Comparison of ENCODE assay signal across 29 mouse cellular contexts in genomic region chr7:140733162-140733561, GRCm38 (mm10). TPM values are rescaled to one million over a fixed set of nuclear protein-coding genes. Genes with fewer than 3 reads are reported as not detected.
DNase-seq lines count a peak whose midpoint lies in the region; ATAC-seq and TF ChIP-seq lines count a peak whose summit lies in the region.
"Had no signal": no experiment of that assay in that cellular context is flagged by ENCODE, and none has a peak within 500 bp of the region (broad histone marks: within the 10 kb centered on the region; RNA-seq: fewer than 3 reads in every experiment).

No protein-coding gene starts in this region.

- no peaks in the 10 kb centered on the region for H3K27me3 ChIP-seq in embryonic facial prominence, embryonic 11.5 days (ENCODE audit: control insufficient read depth, insufficient read depth, low read length)
- H3K27me3 ChIP-seq in embryonic facial prominence, embryonic 10.5 days (replicated peaks; ENCODE audit: low read depth, poor library complexity, severe bottlenecking), result no peaks in the 10 kb centered on the region
- H3K27me3 ChIP-seq: embryonic facial prominence, embryonic 12.5 days; liver, embryonic 12.5 days; lung, embryonic 15.5 days; midbrain, embryonic 12.5 days; neural tube, embryonic 12.5 days had no signal

- no peaks in the 10 kb centered on the region for H3K4me1 ChIP-seq in embryonic facial prominence, embryonic 11.5 days (ENCODE audit: control insufficient read depth, insufficient read depth, low read length)
- H3K4me1 ChIP-seq in embryonic facial prominence, embryonic 10.5 days, result no peaks in the 10 kb centered on the region
- H3K4me1 ChIP-seq: embryonic facial prominence, embryonic 12.5 days; liver, embryonic 12.5 days; lung, embryonic 15.5 days; midbrain, embryonic 12.5 days; neural tube, embryonic 12.5 days had no signal

- H3K9me3 ChIP-seq in embryonic facial prominence, embryonic 11.5 days (replicated peaks; ENCODE audit: control insufficient read depth, low read length), result no peaks in the 10 kb centered on the region
- H3K9me3 ChIP-seq in embryonic facial prominence, embryonic 10.5 days, result 0 out of 2 replicates have a peak, but pooled peaks cover 1% of the 10 kb centered on the region
- H3K9me3 ChIP-seq: embryonic facial prominence, embryonic 12.5 days; liver, embryonic 12.5 days; lung, embryonic 15.5 days; neural tube, embryonic 12.5 days had no signal

- TF ChIP-seq CTCF in layer of hippocampus, adult 2 months (conservative IDR thresholded peaks at IDR 0.05), result peak; percentile 67

- H3K27ac ChIP-seq in embryonic facial prominence, embryonic 11.5 days (replicated peaks; ENCODE audit: low read depth, low read length), result no peak overlapping the region
- no peak overlapping the region for H3K27ac ChIP-seq in embryonic facial prominence, embryonic 10.5 days (replicated peaks)
- H3K27ac ChIP-seq in layer of hippocampus, adult 2 months, result no peak overlapping the region
- H3K27ac ChIP-seq: embryonic facial prominence, embryonic 12.5 days; liver, embryonic 12.5 days; lung, embryonic 15.5 days; macrophage; midbrain, embryonic 12.5 days; neural tube, embryonic 12.5 days had no signal

- no peak overlapping the region for H3K9ac ChIP-seq in embryonic facial prominence, embryonic 11.5 days (replicated peaks; ENCODE audit: low read length)
- H3K9ac ChIP-seq: embryonic facial prominence, embryonic 12.5 days; liver, embryonic 12.5 days; lung, embryonic 15.5 days; midbrain, embryonic 12.5 days; neural tube, embryonic 12.5 days had no signal

- H3K4me2 ChIP-seq in embryonic facial prominence, embryonic 11.5 days (ENCODE audit: low read depth, low read length), result no peak overlapping the region
- H3K4me2 ChIP-seq: embryonic facial prominence, embryonic 12.5 days; heart, embryonic 11.5 days; liver, embryonic 12.5 days; lung, embryonic 15.5 days; midbrain, embryonic 12.5 days; neural tube, embryonic 12.5 days had no signal

- no peaks in the 10 kb centered on the region for H3K36me3 ChIP-seq in embryonic facial prominence, embryonic 11.5 days (replicated peaks; ENCODE audit: control insufficient read depth, insufficient read depth, low read depth, low read length)
- H3K36me3 ChIP-seq in embryonic facial prominence, embryonic 10.5 days (replicated peaks), result no peaks in the 10 kb centered on the region
- H3K36me3 ChIP-seq: embryonic facial prominence, embryonic 12.5 days; liver, embryonic 12.5 days; lung, embryonic 15.5 days; midbrain, embryonic 12.5 days; neural tube, embryonic 12.5 days had no signal

- DNase-seq in embryonic facial prominence, embryonic 11.5 days (ENCODE audit: low spot score), result peak; percentile 6
- no peak for DNase-seq in embryonic facial prominence, embryonic 10.5 days (ENCODE audit: low spot score)
- peak in 1 of 2 experiments; percentile 21 for DNase-seq in layer of hippocampus, adult 2 months (ENCODE audit: low spot score in 2 of 2)
- DNase-seq in layer of hippocampus, adult 8-10 months (ENCODE audit: low spot score in 2 of 2), result no peak
- peak; percentile 12 for DNase-seq in thymus, postnatal 0 days (ENCODE audit: low spot score)
- no peak for DNase-seq in thymus, postnatal 10 days (ENCODE audit: low spot score in 2 of 2)
- no peak for DNase-seq in adrenal gland, adult 8-10 months
- no peak for DNase-seq in B cell, adult 2 months
- DNase-seq: adrenal gland, postnatal 14 days; cerebellum, adult 11-12 months; cerebellum, postnatal 25 days; heart, postnatal 10 days; kidney, adult 9 months; left cerebral cortex, postnatal 4 days; thymus, postnatal 4 days had no signal

- no peak overlapping the region for H3K4me3 ChIP-seq in embryonic facial prominence, embryonic 11.5 days (ENCODE audit: low read depth, low read length)
- no peak overlapping the region for H3K4me3 ChIP-seq in embryonic facial prominence, embryonic 10.5 days
- no peak overlapping the region for H3K4me3 ChIP-seq in layer of hippocampus, adult 2 months
- H3K4me3 ChIP-seq: embryonic facial prominence, embryonic 12.5 days; liver, embryonic 12.5 days; lung, embryonic 15.5 days; midbrain, embryonic 12.5 days; neural tube, embryonic 12.5 days had no signal

- ATAC-seq in embryonic facial prominence, embryonic 11.5 days (replicated peaks; ENCODE audit: insufficient number of reproducible peaks, low FRiP score, low TSS enrichment, low read depth), result no peak
- ATAC-seq: forebrain, embryonic 14.5 days; liver, embryonic 12.5 days had no signal

- 67% methylated on average over 2 of the region's 2 CpGs for WGBS in embryonic facial prominence, embryonic 11.5 days
- 71% methylated on average over 2 of the region's 2 CpGs for WGBS in embryonic facial prominence, embryonic 10.5 days

RNA-seq across cellular contexts. Expression of gene Cyp2e1, which starts 30.4 kb away (rescaled TPM):
- polyA plus RNA-seq in embryonic facial prominence, embryonic 11.5 days (2014; fragmentation: Nextera tagmentation; extraction: Ambion mirVana), result not detected in 2 replicates
- not detected in 2 replicates for polyA plus RNA-seq in embryonic facial prominence, embryonic 10.5 days (2016; fragmentation: Nextera tagmentation; extraction: Ambion mirVana)
- total RNA-seq in layer of hippocampus, adult 2 months (2021), result not detected
- under 1 TPM in 1 of 4 experiments, not detected in 3; 0.35 TPM for total RNA-seq in layer of hippocampus, adult 8-10 months (2022)
- polyA plus RNA-seq in thymus, postnatal 0 days (2015; fragmentation: Nextera tagmentation; extraction: Ambion mirVana), result 0.13 and 0.18 TPM in 2 replicates
- 100 to 1,000 TPM in 3 of 4 experiments, 10 to 100 TPM in 1; 87.7 to 302 (median 204) TPM for total RNA-seq in adrenal gland, adult 8-10 months (2022)
- total RNA-seq: granulocyte monocyte progenitor cell, adult 5-6 weeks; layer of hippocampus, postnatal 25 days; left cerebral cortex, postnatal 4 days had no signal
- polyA plus RNA-seq: embryonic facial prominence, embryonic 12.5 days; forebrain, embryonic 14.5 days; heart, embryonic 11.5 days; hindbrain, embryonic 11.5 days; liver, embryonic 12.5 days; macrophage; midbrain, embryonic 12.5 days; neural tube, embryonic 12.5 days had no signal

RNA-seq across cellular contexts. Expression of gene Olfr541, which starts 36.1 kb away (rescaled TPM):
- polyA plus RNA-seq in embryonic facial prominence, embryonic 11.5 days (2014; fragmentation: Nextera tagmentation; extraction: Ambion mirVana), result not detected in 2 replicates
- not detected in 2 replicates for polyA plus RNA-seq in embryonic facial prominence, embryonic 10.5 days (2016; fragmentation: Nextera tagmentation; extraction: Ambion mirVana)
- total RNA-seq in layer of hippocampus, adult 2 months (2021), result not detected
- under 1 TPM in 1 of 4 experiments, not detected in 3; 0.23 TPM for total RNA-seq in layer of hippocampus, adult 8-10 months (2022)
- not detected in 2 replicates for polyA plus RNA-seq in thymus, postnatal 0 days (2015; fragmentation: Nextera tagmentation; extraction: Ambion mirVana)
- total RNA-seq in adrenal gland, adult 8-10 months (2022), result not detected
- total RNA-seq: adrenal gland, postnatal 14 days; gastrocnemius, adult 18-20 months; granulocyte monocyte progenitor cell, adult 5-6 weeks; heart, postnatal 10 days; layer of hippocampus, postnatal 25 days; left cerebral cortex, postnatal 4 days had no signal
- polyA plus RNA-seq: embryonic facial prominence, embryonic 12.5 days; forebrain, embryonic 14.5 days; heart, embryonic 11.5 days; hindbrain, embryonic 11.5 days; large intestine, adult 2 months; liver, embryonic 12.5 days; lung, embryonic 15.5 days; macrophage; midbrain, embryonic 12.5 days; neural tube, embryonic 12.5 days; small intestine, adult 2 months had no signal

RNA-seq across cellular contexts. Expression of gene Olfr45, which starts 51.4 kb away (rescaled TPM):
- not detected in 2 replicates for polyA plus RNA-seq in embryonic facial prominence, embryonic 11.5 days (2014; fragmentation: Nextera tagmentation; extraction: Ambion mirVana)
- not detected in 2 replicates for polyA plus RNA-seq in embryonic facial prominence, embryonic 10.5 days (2016; fragmentation: Nextera tagmentation; extraction: Ambion mirVana)
- total RNA-seq in layer of hippocampus, adult 2 months (2021), result under 1 TPM; 0.12 to 0.13 TPM
- total RNA-seq in layer of hippocampus, adult 8-10 months (2022), result under 1 TPM; 0.04 to 0.12 (median 0.08) TPM
- polyA plus RNA-seq in thymus, postnatal 0 days (2015; fragmentation: Nextera tagmentation; extraction: Ambion mirVana), result not detected in 2 replicates
- total RNA-seq in adrenal gland, adult 8-10 months (2022), result not detected
- total RNA-seq: adrenal gland, postnatal 14 days; gastrocnemius, adult 18-20 months; granulocyte monocyte progenitor cell, adult 5-6 weeks; heart, postnatal 10 days had no signal
- polyA plus RNA-seq: embryonic facial prominence, embryonic 12.5 days; forebrain, embryonic 14.5 days; heart, embryonic 11.5 days; hindbrain, embryonic 11.5 days; large intestine, adult 2 months; liver, embryonic 12.5 days; lung, embryonic 15.5 days; macrophage; midbrain, embryonic 12.5 days; neural tube, embryonic 12.5 days; small intestine, adult 2 months had no signal

RNA-seq across cellular contexts. Expression of gene Syce1, which starts 54.5 kb away (rescaled TPM):
- polyA plus RNA-seq in embryonic facial prominence, embryonic 11.5 days (2014; fragmentation: Nextera tagmentation; extraction: Ambion mirVana), result 0.14 and 0.38 TPM in 2 replicates
- polyA plus RNA-seq in embryonic facial prominence, embryonic 10.5 days (2016; fragmentation: Nextera tagmentation; extraction: Ambion mirVana), result 0.10 and 0.14 TPM in 2 replicates
- total RNA-seq in layer of hippocampus, adult 2 months (2021), result not detected
- total RNA-seq in layer of hippocampus, adult 8-10 months (2022), result under 1 TPM in 3 of 4 experiments, not detected in 1; 0.43 to 0.72 (median 0.63) TPM
- polyA plus RNA-seq in thymus, postnatal 0 days (2015; fragmentation: Nextera tagmentation; extraction: Ambion mirVana), result 0.61 and 0.84 TPM in 2 replicates
- not detected for total RNA-seq in adrenal gland, adult 8-10 months (2022)
- total RNA-seq: adrenal gland, postnatal 14 days; gastrocnemius, adult 18-20 months; heart, postnatal 10 days; layer of hippocampus, postnatal 25 days had no signal
- polyA plus RNA-seq: large intestine, adult 2 months; small intestine, adult 2 months had no signal

Comparison
In these comparisons a context has a peak if more than half of its experiments do, and no peak if none do; other contexts are left out.
1. DNase-seq: peak in embryonic facial prominence, embryonic 11.5 days (single experiment) and thymus, postnatal 0 days (single experiment); none in embryonic facial prominence, embryonic 10.5 days (single experiment), layer of hippocampus, adult 8-10 months (0 of 2), thymus, postnatal 10 days (0 of 2), adrenal gland, adult 8-10 months (single experiment) and B cell, adult 2 months (0 of 2).
2. RNA of gene Cyp2e1, which starts 30.4 kb away (total RNA-seq): 87.7 to 302 TPM in adrenal gland, adult 8-10 months; 0.35 TPM in layer of hippocampus, adult 8-10 months and not detected in layer of hippocampus, adult 2 months; every median in the first group is over 10 times any median in the second.